Mouse (Mus musculus): Measurements from ENCODE around the gene Phactr1.

- TF ChIP-seq POLR2A (IDR thresholded peaks at IDR 0.05; ENCODE audit: insufficient read length, low read depth) (no peak), MAX (IDR thresholded peaks at IDR 0.05; ENCODE audit: low read depth) (no peak), E2F4 (IDR thresholded peaks at IDR 0.05; ENCODE audit: insufficient read depth) (no peak), POLR2AphosphoS2 (IDR thresholded peaks at IDR 0.05; ENCODE audit: insufficient read length, low read depth) (no peak), MYOG (IDR thresholded peaks at IDR 0.05; ENCODE audit: control insufficient read depth in 1 of 3, insufficient read depth in 1 of 3, insufficient read length in 2 of 3, low read depth in 2 of 3) (no peak), USF1 (IDR thresholded peaks at IDR 0.05; ENCODE audit: low read depth) (no peak), TCF12 (IDR thresholded peaks at IDR 0.05; ENCODE audit: insufficient read depth, poor library complexity, severe bottlenecking) (no peak), CEBPB (IDR thresholded peaks at IDR 0.05; ENCODE audit: insufficient read depth, poor library complexity, severe bottlenecking) (no peak)
These were observed 496.3 kb downstream of the Phactr1 start for GRCm38 (mm10) chr13:43176676-43177075.
